Mouse (Mus musculus) megakaryocyte-erythroid progenitor cell, adult 5-6 weeks (primary cell): Measurements from ENCODE around the gene Srl. TPM values are rescaled to one million over a fixed set of nuclear protein-coding genes. Genes with fewer than 3 reads are reported as not detected.
"Not testable (repeated sequence)": the region's sequence is repeated elsewhere in the genome, so short reads cannot be mapped to it uniquely, and the experiment has no call there.

Source experiments
- ATAC-seq: replicated peaks from 2 replicates; pipeline ENCODE4 v1.8.0; 2016; ENCODE audit warnings: mild to moderate bottlenecking, inconsistent platforms; ENCODE audit not compliant: severe bottlenecking, poor library complexity, low FRiP score, low TSS enrichment
- total RNA-seq, 2 experiments: library from RNA; stranded (forward) in 1 of 2; stranded (reverse) in 1 of 2; fragments of 200-1000, 215-1000 nt in 1 of 2; fragments of >200 nt in 1 of 2; fragmentation: Nextera tagmentation in 1 of 2; gene quantifications; 2 replicates each; pipeline ENCODE4 v1.2.3; 2014 to 2017

Srl gene
- total RNA-seq (2014; fragmentation: Nextera tagmentation): 2.3 and 9.7 TPM in 2 replicates
- 6.9 and 9.5 TPM in 2 replicates for total RNA-seq (2017)

- peak; percentile 97 for ATAC-seq
Observed at GRCm38 (mm10) chr16:4541501-4542198, at the start of gene Srl. Srl (minus strand) TSS chr16:4541816.

DNA sequence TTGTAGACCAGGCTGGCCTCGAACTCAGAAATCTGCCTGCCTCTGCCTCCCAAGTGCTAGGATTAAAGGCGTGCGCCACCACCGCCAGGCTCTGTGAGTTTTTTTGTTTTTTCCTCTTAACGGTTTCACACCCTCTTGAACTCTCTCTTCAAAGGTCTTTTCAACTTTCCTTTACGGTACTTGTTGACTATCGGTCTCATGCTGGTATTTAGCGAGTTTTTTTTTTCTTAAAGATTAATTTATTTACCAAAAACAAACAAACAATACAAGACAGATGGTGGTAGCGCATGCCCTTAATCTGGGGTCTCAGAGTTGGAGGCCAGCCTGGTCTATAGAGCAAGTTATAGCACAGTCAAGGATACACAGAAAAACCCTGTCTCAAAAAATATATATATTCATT is 48.6 kb upstream of the Srl start:
- ATAC-seq: no peak

GRCm38 (mm10) chr16:4587516-4588210 is 46.0 kb upstream of the Srl start:
- ATAC-seq: no peak

DNA sequence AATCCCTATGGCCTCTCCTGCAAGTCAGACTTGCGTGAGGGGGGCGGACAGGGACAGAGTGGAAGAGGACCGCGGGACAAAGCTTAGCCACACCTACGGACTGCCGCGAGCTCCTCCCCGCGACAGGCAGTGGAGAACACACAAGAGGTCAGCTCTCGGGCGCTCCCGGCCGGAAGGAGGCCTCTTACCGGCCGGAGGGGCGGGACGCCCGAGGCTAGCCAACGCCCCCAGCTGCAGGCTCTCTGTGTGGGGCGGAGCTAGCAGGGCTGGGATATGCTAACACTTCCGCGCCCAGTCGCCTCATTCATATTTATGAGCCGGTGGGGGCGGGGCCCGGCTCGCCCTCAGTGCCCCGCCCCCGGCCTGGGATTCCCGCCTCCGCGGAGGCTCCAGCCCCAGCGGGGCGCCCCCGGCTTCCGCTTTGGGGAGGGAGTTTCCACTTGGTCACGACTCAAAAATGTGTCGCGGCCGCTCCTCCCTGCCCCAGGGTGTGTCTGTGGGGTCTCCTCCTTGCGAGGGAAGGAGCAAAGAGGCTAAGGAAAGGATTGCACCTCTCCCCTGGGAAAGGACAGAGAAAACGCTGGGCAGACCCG is 45.0 kb upstream of the Srl start:
- ATAC-seq: peak; percentile 99

DNA sequence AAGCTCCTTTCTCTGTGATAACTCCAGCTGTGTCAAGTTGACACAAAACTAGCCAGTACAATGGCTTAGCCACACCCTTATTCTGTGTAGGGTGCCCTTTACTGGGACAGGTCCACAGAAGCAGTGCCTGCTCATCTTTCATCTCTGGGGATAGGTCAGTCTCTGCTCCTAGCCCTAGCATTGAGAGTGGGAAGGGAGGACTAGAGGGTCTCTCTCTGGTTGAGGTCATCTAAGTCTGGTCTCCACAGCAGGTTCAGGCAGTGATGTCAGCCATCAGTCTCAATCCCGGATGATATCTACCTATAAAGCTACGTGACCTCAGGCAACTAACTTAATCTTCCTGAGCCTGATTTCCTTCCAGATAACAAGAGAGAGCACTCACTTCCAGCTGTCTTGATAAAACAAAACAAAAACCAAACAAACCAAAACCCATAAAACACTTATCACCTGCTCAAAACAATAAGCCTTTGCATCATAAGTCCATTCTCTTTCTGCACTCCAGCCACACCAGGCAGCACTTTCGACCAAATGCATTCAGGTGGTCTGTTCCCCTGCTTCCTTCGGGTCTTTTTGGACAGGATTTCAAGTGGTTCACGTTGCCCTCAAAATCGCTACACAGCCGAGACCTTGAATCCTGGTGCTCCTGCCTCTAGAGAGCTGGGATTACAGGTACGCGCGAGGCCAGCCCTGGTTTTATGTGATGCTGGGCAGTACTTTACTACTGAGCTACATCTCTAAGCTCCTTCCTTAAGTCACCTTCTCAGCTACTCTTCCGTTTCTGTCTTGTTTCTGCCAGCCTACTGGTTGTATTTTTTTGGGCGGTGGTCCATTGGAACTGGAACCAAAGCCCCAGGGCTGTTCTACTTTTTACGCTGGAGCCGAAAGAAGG is 44.3 kb upstream of the Srl start:
- ATAC-seq: peak; percentile 21; the same call in 1 of the 2 replicates

- no peak for ATAC-seq
Observed at GRCm38 (mm10) chr16:4584438-4584837, 42.8 kb upstream of the Srl start.

- peak; percentile 35; the same call in 1 of the 2 replicates for ATAC-seq
Observed at GRCm38 (mm10) chr16:4583807-4584206, 42.2 kb upstream of the Srl start.

DNA sequence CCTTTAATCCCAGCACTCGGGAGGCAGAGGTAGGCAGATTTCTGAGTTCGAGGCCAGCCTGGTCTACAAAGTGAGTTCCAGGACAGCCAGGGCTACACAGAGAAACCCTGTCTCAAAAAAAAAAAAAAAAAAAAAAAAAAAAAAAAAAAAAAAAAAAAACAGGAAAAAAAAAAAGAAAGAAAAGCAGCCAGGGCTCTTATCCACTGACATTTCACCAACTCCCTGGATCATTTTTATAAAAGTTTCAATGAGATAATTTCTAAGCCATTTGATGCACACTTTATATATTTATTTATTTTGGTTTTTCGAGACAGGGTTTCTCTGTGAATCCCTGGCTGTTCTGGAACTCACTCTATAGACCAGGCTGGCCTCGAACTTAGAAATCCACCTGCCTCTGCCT is 39.6 kb upstream of the Srl start:
- ATAC-seq: not testable (repeated sequence)

DNA sequence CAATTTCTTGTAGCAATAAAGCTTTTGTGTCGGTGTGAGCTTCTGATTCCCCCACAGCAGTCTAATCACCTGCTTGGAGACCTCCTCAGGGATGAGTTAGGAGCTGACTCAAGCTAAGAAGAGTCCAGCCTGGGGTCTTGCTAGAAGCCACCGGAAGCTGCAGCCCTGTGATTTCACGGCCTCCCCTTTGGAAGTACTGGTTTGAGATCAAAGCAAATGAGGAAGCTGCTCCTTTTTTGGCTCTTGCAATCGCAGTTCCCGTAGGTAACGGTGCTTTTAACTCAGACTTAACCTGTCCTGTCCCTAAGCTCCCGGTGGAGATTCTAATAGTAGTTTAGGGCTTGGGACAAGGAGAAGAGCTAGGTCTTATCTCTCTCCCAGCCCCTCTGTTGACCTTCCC is 37.0 kb upstream of the Srl start:
- ATAC-seq: no peak

DNA sequence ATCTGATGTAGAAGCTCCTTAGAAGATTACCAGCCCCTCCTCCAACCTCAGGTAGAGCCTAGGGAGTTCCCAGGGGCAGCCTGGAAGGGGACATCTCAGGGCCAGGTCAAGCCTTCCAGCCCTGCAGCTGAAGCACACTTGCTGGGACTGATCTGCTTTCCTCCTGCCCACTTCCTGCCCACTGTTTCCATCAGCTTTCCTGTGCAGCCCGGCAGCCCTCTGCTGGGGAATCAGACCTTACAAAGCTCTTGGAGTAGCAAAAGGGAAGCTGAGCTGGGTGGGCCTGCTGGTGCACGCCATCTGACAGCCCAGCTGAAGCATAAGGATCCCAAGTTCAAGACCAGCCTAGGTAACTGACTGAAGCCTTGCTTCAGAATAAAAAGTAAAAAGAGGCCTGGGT is 35.3 kb upstream of the Srl start:
- no peak for ATAC-seq

- no peak for ATAC-seq
Observed at GRCm38 (mm10) chr16:4576038-4576437, 34.4 kb upstream of the Srl start.

DNA sequence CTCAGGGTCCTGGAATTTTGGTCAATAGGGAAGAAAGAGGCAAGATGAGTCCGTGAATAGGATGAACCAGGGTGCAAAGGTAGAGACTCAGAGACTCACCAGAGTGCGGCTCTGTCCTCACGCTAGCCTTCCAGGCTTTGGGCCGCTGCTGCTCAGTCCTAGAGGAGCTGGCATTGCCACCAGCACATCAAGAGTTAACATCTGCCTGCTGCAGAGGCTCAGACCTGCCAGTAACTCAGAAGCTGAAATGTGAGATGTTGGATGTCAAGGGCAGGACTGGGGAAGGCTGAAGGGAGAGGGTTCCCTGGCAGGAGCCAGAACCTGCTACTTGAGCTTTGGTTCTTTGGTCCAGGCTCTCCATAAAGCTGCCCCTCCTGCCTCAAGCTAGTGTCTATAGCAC is 29.1 kb upstream of the Srl start:
- no peak for ATAC-seq

- peak; percentile 82 for ATAC-seq
Observed at GRCm38 (mm10) chr16:4567912-4568311, 26.3 kb upstream of the Srl start.

DNA sequence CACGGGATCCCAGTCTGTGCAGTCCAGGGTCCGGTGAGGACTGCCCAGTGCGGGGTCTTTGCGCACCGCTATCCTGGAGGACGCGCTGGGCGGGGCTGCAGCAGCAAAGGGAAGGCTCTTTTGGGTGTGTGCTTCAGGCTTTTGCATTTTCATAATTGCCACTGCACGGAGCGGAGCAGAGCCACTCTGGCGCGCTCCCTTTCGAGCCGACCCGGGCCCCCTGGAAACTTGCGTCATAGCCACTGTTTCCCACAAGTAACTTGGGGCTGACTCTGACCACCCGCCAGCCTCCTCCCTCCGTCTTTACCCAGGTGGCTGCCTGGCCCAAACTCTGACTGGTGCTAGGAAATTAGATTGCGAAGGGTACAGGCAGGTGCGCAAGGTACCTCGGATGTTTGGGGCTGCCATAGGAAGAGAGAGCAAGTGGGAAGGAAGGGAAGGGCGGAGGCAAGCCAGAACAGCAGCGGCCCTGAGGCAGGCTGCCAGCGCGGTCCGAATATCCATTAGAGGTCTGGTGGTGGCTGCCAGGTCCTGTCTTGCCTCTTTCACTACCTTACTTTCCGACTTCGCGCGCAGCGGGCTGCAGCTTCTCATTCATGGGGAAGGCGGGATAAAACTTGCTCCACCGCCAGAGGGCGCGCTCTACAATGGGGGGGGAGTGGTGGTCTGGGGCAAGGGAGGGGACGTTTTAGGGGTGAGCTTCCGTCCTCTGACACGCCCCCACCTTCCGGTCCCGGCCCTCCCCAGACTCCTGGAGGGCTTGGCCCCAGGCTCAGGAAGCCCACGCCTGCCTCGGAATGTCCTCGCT is 18.7 kb upstream of the Srl start:
- ATAC-seq: peak; percentile 11

- ATAC-seq: peak; percentile 36
Observed at GRCm38 (mm10) chr16:4559715-4560144, 18.1 kb upstream of the Srl start, which contains the start of gene Tfap4. Tfap4 (minus strand) TSS chr16:4559854.

DNA sequence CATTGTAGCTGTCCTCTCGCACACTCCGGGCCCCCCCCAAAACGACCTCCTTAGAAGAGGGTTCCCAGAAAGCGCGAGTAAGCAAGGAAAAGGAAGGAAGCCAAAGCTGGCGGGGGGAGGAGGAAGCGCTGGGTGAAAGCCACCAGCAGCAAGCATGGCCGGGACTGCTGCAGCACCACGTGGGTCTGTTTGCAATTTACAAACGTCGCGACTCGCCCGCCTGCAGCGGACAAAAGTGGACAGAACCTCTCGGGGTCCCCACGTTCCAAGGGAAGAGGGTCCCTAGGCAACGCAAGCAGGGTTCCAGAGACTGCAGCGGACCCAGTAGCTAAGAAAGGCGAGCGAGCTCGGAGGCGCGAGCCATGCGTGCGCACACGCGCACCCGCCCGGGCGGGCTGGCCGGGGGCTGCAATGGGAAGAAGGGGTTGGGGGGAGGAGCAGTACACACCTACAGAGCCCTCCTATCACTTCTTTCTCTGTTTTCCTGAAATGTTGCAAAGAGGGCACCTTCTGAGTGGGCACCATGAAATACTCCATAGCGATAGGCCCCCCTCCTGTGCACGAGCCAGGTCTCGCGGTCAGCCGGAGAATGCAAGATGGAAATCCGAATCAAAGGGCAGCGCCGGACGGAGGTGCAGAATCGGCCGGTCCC is 17.5 kb upstream of the Srl start:
- ATAC-seq: no peak

DNA sequence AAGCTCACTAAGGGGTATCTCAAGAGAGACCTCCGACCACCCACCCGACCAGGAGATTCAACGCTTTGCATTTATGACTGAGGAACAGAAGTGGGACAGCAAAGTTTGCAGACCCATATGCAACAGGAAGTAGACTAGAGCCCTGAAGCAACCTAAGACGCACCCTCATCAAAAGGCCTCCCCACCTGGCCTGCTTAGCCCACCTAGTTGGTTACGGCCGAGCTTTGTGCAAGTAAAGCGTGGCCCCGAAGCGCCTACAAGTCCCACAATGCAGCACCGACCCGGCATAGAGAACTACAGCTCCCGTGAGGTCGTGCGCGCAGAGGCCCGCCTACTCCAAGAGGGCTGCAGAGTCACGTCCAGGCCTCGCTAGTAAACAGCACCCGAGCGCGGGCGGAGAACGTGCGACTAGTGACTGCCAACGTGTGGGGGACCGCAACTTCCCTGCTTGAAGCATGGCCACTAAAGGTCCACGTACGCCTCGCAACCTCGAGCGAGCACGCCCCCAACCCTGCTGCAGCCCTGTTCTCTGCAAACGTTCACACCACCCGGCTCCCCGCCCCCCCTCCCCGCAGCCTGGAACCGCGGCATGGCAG is 16.9 kb upstream of the Srl start:
- ATAC-seq: peak; percentile 76

DNA sequence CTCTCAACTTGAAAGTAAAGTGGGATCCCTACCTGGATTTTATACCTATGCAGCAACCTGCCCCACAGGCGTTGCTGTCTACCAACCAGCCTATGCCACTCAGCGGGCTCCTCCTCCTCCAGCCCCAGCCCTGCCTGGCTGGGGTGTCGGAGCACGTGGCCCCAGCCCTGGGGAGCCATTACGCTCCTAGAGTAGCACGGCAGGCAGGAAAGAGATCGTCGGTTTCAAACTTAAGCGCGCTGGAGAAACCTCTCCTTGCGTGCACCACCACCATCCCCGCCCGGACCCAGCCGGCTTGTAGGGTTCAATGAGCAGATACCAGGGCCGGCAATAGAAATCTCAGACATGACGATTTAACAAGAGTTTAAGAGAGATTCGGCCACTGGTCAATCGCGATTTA is 16.3 kb upstream of the Srl start:
- ATAC-seq: peak; percentile 67
